Mouse (Mus musculus) stomach, postnatal 0 days (tissue): ENCODE results near the gene Arid3a.

Experiments used
- CTCF ChIP-seq: IDR thresholded peaks from 2 replicates; pipeline ENCODE4 v1.5.1; 2016; ENCODE audit warnings: antibody characterized with exemption, low read depth, mild to moderate bottlenecking, moderate library complexity
- EP300 ChIP-seq: optimal IDR thresholded peaks from 2 replicates; pipeline ENCODE3; 2016; ENCODE audit warnings: antibody characterized with exemption

- TF ChIP-seq CTCF (no peak), EP300 (no peak)
Observed at GRCm38 (mm10) chr10:79994397-79995115, 67.7 kb downstream of the Arid3a start.
